Mouse (Mus musculus) C2C12 (cell line): ENCODE measurements around the gene Bcl11a.

Experiments used
- CEBPB ChIP-seq: IDR thresholded peaks from one replicate; pipeline ENCODE4 v1.6.1; 2011; ENCODE audit warnings: low read depth, mild to moderate bottlenecking, control low read depth, moderate library complexity
- CTCF ChIP-seq: IDR thresholded peaks from one replicate; pipeline ENCODE4 v1.5.1; 2011; ENCODE audit not compliant: control insufficient read depth, insufficient read depth, insufficient read length
- FOSL1 ChIP-seq: IDR thresholded peaks from one replicate; pipeline ENCODE4 v1.8.0; 2011; ENCODE audit warnings: mild to moderate bottlenecking, low read length; ENCODE audit not compliant: poor library complexity, insufficient read depth, severe bottlenecking
- MAX ChIP-seq: IDR thresholded peaks from one replicate; pipeline ENCODE4 v1.6.1; 2011; ENCODE audit warnings: mild to moderate bottlenecking, control low read depth
- USF1 ChIP-seq: IDR thresholded peaks from one replicate; pipeline ENCODE4 v1.6.1; 2011; ENCODE audit warnings: low read depth, mild to moderate bottlenecking, control low read depth, moderate library complexity

GRCm38 (mm10) chr11:24074634-24075104 lies 3.2 kb upstream of the Bcl11a start, which contains the start of gene A830031A19Rik:
- TF ChIP-seq CTCF (no peak), USF1 (no peak), MAX (no peak), CEBPB (no peak), FOSL1 (no peak)
